Mouse (Mus musculus) myocyte (in vitro differentiated cells): ENCODE data around the gene Gm11639.

Source experiments
- CEBPB ChIP-seq: IDR thresholded peaks from 2 replicates; pipeline ENCODE4 v1.6.1; 2011; ENCODE audit warnings: mild to moderate bottlenecking, moderate library complexity; ENCODE audit not compliant: poor library complexity, insufficient read depth, severe bottlenecking
- E2F4 ChIP-seq: IDR thresholded peaks from one replicate; pipeline ENCODE4 v1.6.1; 2011; ENCODE audit warnings: mild to moderate bottlenecking, control low read depth, moderate library complexity; ENCODE audit not compliant: insufficient read depth
- MAX ChIP-seq: IDR thresholded peaks from one replicate; pipeline ENCODE4 v1.6.1; 2011; ENCODE audit warnings: low read depth, mild to moderate bottlenecking, control low read depth
- MYOG ChIP-seq, 3 experiments: IDR thresholded peaks; one replicate each; pipeline ENCODE4 v1.6.1; 2011; ENCODE audit warnings: control low read depth in 2 of 3, low read depth in 2 of 3, mild to moderate bottlenecking in 2 of 3; ENCODE audit not compliant: insufficient read length in 2 of 3, control insufficient read depth in 1 of 3, insufficient read depth in 1 of 3
- POLR2A ChIP-seq: IDR thresholded peaks from one replicate; pipeline ENCODE4 v1.6.1; 2011; ENCODE audit warnings: low read depth, mild to moderate bottlenecking, control low read depth, moderate library complexity; ENCODE audit not compliant: insufficient read length
- POLR2AphosphoS2 ChIP-seq: IDR thresholded peaks from one replicate; pipeline ENCODE4 v1.6.1; 2011; ENCODE audit warnings: low read depth, control low read depth; ENCODE audit not compliant: insufficient read length
- REST ChIP-seq: IDR thresholded peaks from one replicate; pipeline ENCODE4 v1.6.1; 2011; ENCODE audit warnings: mild to moderate bottlenecking, control low read depth, moderate library complexity; ENCODE audit not compliant: insufficient read depth, insufficient read length
- SRF ChIP-seq: IDR thresholded peaks from one replicate; pipeline ENCODE4 v1.6.1; 2011; ENCODE audit warnings: low read depth; ENCODE audit not compliant: control insufficient read depth, insufficient read length
- TCF12 ChIP-seq: IDR thresholded peaks from one replicate; pipeline ENCODE4 v1.6.1; 2011; ENCODE audit warnings: mild to moderate bottlenecking, control low read depth; ENCODE audit not compliant: poor library complexity, insufficient read depth, severe bottlenecking
- USF1 ChIP-seq: IDR thresholded peaks from one replicate; pipeline ENCODE4 v1.6.1; 2011; ENCODE audit warnings: low read depth, mild to moderate bottlenecking, control low read depth, moderate library complexity

DNA sequence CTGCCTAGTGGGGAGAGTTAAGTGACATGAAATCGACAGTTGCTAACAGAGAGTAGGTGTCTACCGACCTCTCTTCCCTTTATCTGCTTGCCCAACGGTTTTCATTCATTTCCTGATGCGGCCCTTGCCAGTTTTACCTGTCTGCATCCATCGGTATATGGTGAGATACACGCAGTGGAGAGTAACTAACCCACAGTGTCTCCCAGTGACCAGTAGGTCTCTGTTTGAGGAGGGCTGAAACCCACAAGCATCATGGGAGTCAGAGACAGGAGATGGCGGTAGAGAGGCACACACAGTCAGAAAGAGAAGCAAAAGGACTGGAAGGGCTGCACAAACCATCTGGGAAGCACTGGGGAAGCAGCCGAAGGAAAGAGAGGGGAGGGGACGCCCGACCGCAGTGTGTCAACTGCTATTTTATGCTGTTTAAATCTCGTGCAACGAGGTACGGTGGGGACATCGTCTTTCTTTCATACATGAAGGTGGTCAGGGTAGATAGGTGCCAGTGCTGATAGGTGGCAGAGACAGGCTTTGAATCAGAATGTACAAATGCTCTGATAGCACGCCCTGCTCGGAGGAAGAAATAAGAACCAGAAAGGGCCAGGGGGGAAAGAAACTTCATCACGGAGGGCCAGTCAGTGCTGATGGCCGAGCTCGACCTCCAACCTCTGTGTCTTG, 23.8 kb upstream of the Gm11639 start:
- TF ChIP-seq SRF, result no peak
- TF ChIP-seq POLR2A, result no peak
- no peak for TF ChIP-seq E2F4
- TF ChIP-seq USF1, result no peak
- TF ChIP-seq MYOG (IDR thresholded peaks at IDR 0.05; ENCODE audit: control insufficient read depth in 1 of 3, insufficient read depth in 1 of 3, insufficient read length in 2 of 3, low read depth in 2 of 3), result no peak
- TF ChIP-seq MAX, result no peak
- TF ChIP-seq TCF12, result no peak
- no peak for TF ChIP-seq REST
- no peak for TF ChIP-seq POLR2AphosphoS2
- no peak for TF ChIP-seq CEBPB
